23 mouse cellular contexts compared by ENCODE assay signal in the genomic region with DNA sequence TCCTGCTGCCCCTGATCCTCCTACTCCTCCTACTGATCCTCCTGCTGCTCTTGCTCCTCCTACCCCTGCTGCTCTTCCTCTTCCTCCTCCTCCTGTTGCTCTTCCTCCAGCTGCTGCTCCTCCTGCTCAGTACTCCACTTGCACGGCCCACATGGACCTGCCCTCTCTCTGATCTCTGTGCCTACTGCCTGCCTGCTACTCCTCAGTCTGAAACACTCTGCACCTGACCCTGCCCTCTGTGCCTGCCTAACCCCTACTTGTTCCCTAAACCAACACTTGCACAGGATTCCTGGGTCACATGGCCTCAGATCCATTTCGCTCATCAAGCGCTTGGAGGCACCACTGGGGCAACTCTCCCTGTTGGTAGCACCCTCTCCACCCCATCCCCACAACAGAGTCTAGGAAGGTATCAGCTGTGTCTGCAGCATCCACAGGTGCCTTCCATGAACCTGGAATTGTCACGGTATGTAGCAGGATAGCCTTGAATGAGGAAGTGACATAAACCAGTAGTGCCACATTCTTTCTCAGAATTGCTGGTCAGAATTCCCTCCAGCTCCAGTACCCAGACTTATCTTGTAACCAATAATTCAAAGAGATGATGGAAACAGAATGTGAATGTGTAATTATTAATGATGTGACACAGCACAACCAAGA.
DNase-seq lines count a peak whose midpoint lies in the region; ATAC-seq and TF ChIP-seq lines count a peak whose summit lies in the region.
"Had no signal": no experiment of that assay in that cellular context is flagged by ENCODE, and none has a peak within 500 bp of the region (broad histone marks: within the 10 kb centered on the region; RNA-seq: fewer than 3 reads in every experiment).

No protein-coding gene starts in this region.

- H3K27ac ChIP-seq in kidney, embryonic 14.5 days (ENCODE audit: low read depth, low read length), result peak overlapping the region; percentile 48; the same call in 1 of the 2 replicates
- no peak overlapping the region for H3K27ac ChIP-seq in midbrain, embryonic 13.5 days
- H3K27ac ChIP-seq in midbrain, postnatal 0 days (ENCODE audit: low read depth, low read length), result no peak overlapping the region
- peak overlapping the region; percentile 35 for H3K27ac ChIP-seq in intestine, embryonic 16.5 days (ENCODE audit: low read length)
- no peak overlapping the region for H3K27ac ChIP-seq in hindbrain, embryonic 14.5 days
- H3K27ac ChIP-seq: forebrain, embryonic 15.5 days; heart, embryonic 13.5 days; hindbrain, embryonic 13.5 days; layer of hippocampus, adult 2 months had no signal

- H3K4me3 ChIP-seq in kidney, embryonic 14.5 days (ENCODE audit: low read length), result no peak overlapping the region
- H3K4me3 ChIP-seq in midbrain, embryonic 13.5 days (replicated peaks), result no peak overlapping the region
- H3K4me3 ChIP-seq in midbrain, postnatal 0 days (ENCODE audit: low read depth, low read length), result no peak overlapping the region
- no peak overlapping the region for H3K4me3 ChIP-seq in intestine, embryonic 16.5 days (ENCODE audit: low read length)
- H3K4me3 ChIP-seq in hindbrain, embryonic 14.5 days (replicated peaks; ENCODE audit: low read length), result no peak overlapping the region
- H3K4me3 ChIP-seq: forebrain, embryonic 15.5 days; heart, embryonic 13.5 days; hindbrain, embryonic 13.5 days; layer of hippocampus, adult 2 months had no signal

- no peak for DNase-seq in kidney, adult 18-20 months
- DNase-seq in midbrain, postnatal 0 days (ENCODE audit: low spot score), result no peak
- DNase-seq in hindbrain, embryonic 14.5 days (ENCODE audit: low spot score), result no peak
- no peak for DNase-seq in heart, postnatal 36 days
- DNase-seq: adrenal gland, postnatal 10 days; cerebellum, adult 8-10 months; gastrocnemius, postnatal 10 days; heart, adult 11 months; layer of hippocampus, postnatal 36 days; lung, postnatal 10 days; right cerebral cortex, adult 18-20 months; right cerebral cortex, postnatal 4 days; thymus, adult 18-20 months; thymus, postnatal 4 days had no signal

- no peak for TF ChIP-seq CTCF in midbrain, postnatal 0 days (IDR thresholded peaks at IDR 0.05)

- WGBS in kidney, embryonic 14.5 days, result 57% methylated on average over 4 of the region's 4 CpGs
- WGBS in midbrain, embryonic 13.5 days, result 73% methylated on average over 4 of the region's 4 CpGs
- WGBS in midbrain, postnatal 0 days, result 83% methylated on average over 4 of the region's 4 CpGs
- 56% methylated on average over 4 of the region's 4 CpGs for WGBS in intestine, embryonic 16.5 days
- 76% methylated on average over 4 of the region's 4 CpGs for WGBS in hindbrain, embryonic 14.5 days

- H3K36me3 ChIP-seq in kidney, embryonic 14.5 days (ENCODE audit: control insufficient read depth, insufficient read depth, low read length), result no peaks in the 10 kb centered on the region
- H3K36me3 ChIP-seq in midbrain, embryonic 13.5 days, result no peaks in the 10 kb centered on the region
- H3K36me3 ChIP-seq in midbrain, postnatal 0 days (ENCODE audit: insufficient read depth, low read length), result no peaks in the 10 kb centered on the region
- no peaks in the 10 kb centered on the region for H3K36me3 ChIP-seq in intestine, embryonic 16.5 days (ENCODE audit: control insufficient read depth, insufficient read depth, low read length)
- no peaks in the 10 kb centered on the region for H3K36me3 ChIP-seq in hindbrain, embryonic 14.5 days (replicated peaks; ENCODE audit: control insufficient read depth, insufficient read depth)
- H3K36me3 ChIP-seq: forebrain, embryonic 15.5 days; heart, embryonic 13.5 days; hindbrain, embryonic 13.5 days had no signal

- no peaks in the 10 kb centered on the region for H3K9me3 ChIP-seq in kidney, embryonic 14.5 days (ENCODE audit: control insufficient read depth, low read length)
- H3K9me3 ChIP-seq in midbrain, embryonic 13.5 days, result no peaks in the 10 kb centered on the region
- H3K9me3 ChIP-seq in midbrain, postnatal 0 days (ENCODE audit: low read length), result 0 out of 2 replicates have a peak, but pooled peaks cover 4% of the 10 kb centered on the region
- no peaks in the 10 kb centered on the region for H3K9me3 ChIP-seq in intestine, embryonic 16.5 days (ENCODE audit: control insufficient read depth, low read length)
- 0 out of 2 replicates have a peak, but pooled peaks cover 4% of the 10 kb centered on the region for H3K9me3 ChIP-seq in hindbrain, embryonic 14.5 days (ENCODE audit: control insufficient read depth, low read length)
- H3K9me3 ChIP-seq: forebrain, embryonic 15.5 days; heart, embryonic 13.5 days; hindbrain, embryonic 13.5 days had no signal

- no peaks in the 10 kb centered on the region for H3K4me1 ChIP-seq in kidney, embryonic 14.5 days (ENCODE audit: control insufficient read depth, insufficient read depth, low read length)
- H3K4me1 ChIP-seq in midbrain, embryonic 13.5 days (replicated peaks), result no peaks in the 10 kb centered on the region
- no peaks in the 10 kb centered on the region for H3K4me1 ChIP-seq in midbrain, postnatal 0 days (ENCODE audit: insufficient read depth, low read length)
- peaks cover 3% of the 10 kb centered on the region; the same call in 1 of the 2 replicates for H3K4me1 ChIP-seq in intestine, embryonic 16.5 days (ENCODE audit: control insufficient read depth, insufficient read depth, low read length)
- H3K4me1 ChIP-seq in hindbrain, embryonic 14.5 days (replicated peaks; ENCODE audit: control insufficient read depth, insufficient read depth, low read length), result no peaks in the 10 kb centered on the region
- H3K4me1 ChIP-seq: forebrain, embryonic 15.5 days; heart, embryonic 13.5 days; hindbrain, embryonic 13.5 days had no signal

- H3K4me2 ChIP-seq in kidney, embryonic 14.5 days (replicated peaks; ENCODE audit: low read depth, low read length), result no peak overlapping the region
- no peak overlapping the region for H3K4me2 ChIP-seq in midbrain, embryonic 13.5 days (replicated peaks)
- H3K4me2 ChIP-seq in midbrain, postnatal 0 days (ENCODE audit: low read depth, low read length, poor library complexity, severe bottlenecking), result no peak overlapping the region
- no peak overlapping the region for H3K4me2 ChIP-seq in intestine, embryonic 16.5 days (ENCODE audit: low read depth, low read length)
- no peak overlapping the region for H3K4me2 ChIP-seq in hindbrain, embryonic 14.5 days (replicated peaks)
- H3K4me2 ChIP-seq: forebrain, embryonic 15.5 days; heart, embryonic 13.5 days; hindbrain, embryonic 13.5 days had no signal

- no peak overlapping the region for H3K9ac ChIP-seq in kidney, embryonic 14.5 days (ENCODE audit: low read depth, low read length)
- H3K9ac ChIP-seq in midbrain, embryonic 13.5 days (replicated peaks), result no peak overlapping the region
- H3K9ac ChIP-seq in midbrain, postnatal 0 days (replicated peaks; ENCODE audit: low read length, poor library complexity, severe bottlenecking), result no peak overlapping the region
- H3K9ac ChIP-seq in intestine, embryonic 16.5 days (ENCODE audit: low read depth, low read length), result no peak overlapping the region
- no peak overlapping the region for H3K9ac ChIP-seq in hindbrain, embryonic 14.5 days
- H3K9ac ChIP-seq: forebrain, embryonic 15.5 days; heart, embryonic 13.5 days; hindbrain, embryonic 13.5 days had no signal

- peak; percentile 60; the same call in 1 of the 2 replicates for ATAC-seq in kidney, embryonic 14.5 days (ENCODE audit: low FRiP score, low TSS enrichment)
- 0 out of 2 replicates have a peak, but pooled peaks have one; percentile 27 for ATAC-seq in midbrain, embryonic 13.5 days
- ATAC-seq in midbrain, postnatal 0 days (ENCODE audit: low FRiP score), result no peak
- ATAC-seq in intestine, embryonic 16.5 days, result peak; percentile 91
- no peak for ATAC-seq in hindbrain, embryonic 14.5 days (ENCODE audit: low FRiP score)
- ATAC-seq: forebrain, embryonic 15.5 days; inflammation-experienced regulatory T-cells, adult 6 months; midbrain, embryonic 16.5 days had no signal

- intact Hi-C loops in heart, postnatal 36 days (cut with DNase I), result no loop called here

- no peaks in the 10 kb centered on the region for H3K27me3 ChIP-seq in kidney, embryonic 14.5 days (ENCODE audit: control insufficient read depth, insufficient read depth, low read length)
- H3K27me3 ChIP-seq in midbrain, embryonic 13.5 days, result no peaks in the 10 kb centered on the region
- H3K27me3 ChIP-seq in midbrain, postnatal 0 days (ENCODE audit: insufficient read depth, low read length), result no peaks in the 10 kb centered on the region
- H3K27me3 ChIP-seq in intestine, embryonic 16.5 days (replicated peaks; ENCODE audit: control insufficient read depth, insufficient read depth, low read length), result no peaks in the 10 kb centered on the region
- no peaks in the 10 kb centered on the region for H3K27me3 ChIP-seq in hindbrain, embryonic 14.5 days (ENCODE audit: control insufficient read depth, insufficient read depth, low read length)
- H3K27me3 ChIP-seq: forebrain, embryonic 15.5 days; heart, embryonic 13.5 days; hindbrain, embryonic 13.5 days had no signal

Comparison
In these comparisons a context has a peak if more than half of its experiments do, and no peak if none do; other contexts are left out.
1. ATAC-seq: peak in kidney, embryonic 14.5 days (single experiment), midbrain, embryonic 13.5 days (single experiment) and intestine, embryonic 16.5 days (single experiment); none in midbrain, postnatal 0 days (single experiment) and hindbrain, embryonic 14.5 days (single experiment).
2. H3K27ac ChIP-seq: peak in kidney, embryonic 14.5 days (single experiment) and intestine, embryonic 16.5 days (single experiment); none in midbrain, embryonic 13.5 days (single experiment), midbrain, postnatal 0 days (single experiment) and hindbrain, embryonic 14.5 days (single experiment).